Mouse (Mus musculus) forebrain, embryonic 11.5 days (tissue): ENCODE results near the gene Speer4b. TPM values are rescaled to one million over a fixed set of nuclear protein-coding genes. Genes with fewer than 3 reads are reported as not detected.

Source experiments
- ATAC-seq: fragments of 200-750 bp; cut with Nextera tagmentation; replicated peaks from 2 replicates; pipeline ENCODE4 v1.8.0; 2017; ENCODE audit warnings: moderate TSS enrichment; ENCODE audit not compliant: low FRiP score
- DNase-seq: peaks from one replicate; pipeline ENCODE4 v3.0.0-alpha.2; 2017; ENCODE audit warnings: low spot score
- H3K27ac ChIP-seq: fragments of 300-500 bp; sonication (generic); 2 replicates; pipeline ENCODE4 v1.5.1; 2014; ENCODE audit warnings: low read depth, low read length
- H3K27me3 ChIP-seq: fragments of 300-500 bp; sonication (generic); 2 replicates; pipeline ENCODE4 v1.6.1; 2014; ENCODE audit warnings: mild to moderate bottlenecking, low read length, mixed read lengths; ENCODE audit not compliant: control insufficient read depth, insufficient read depth
- H3K36me3 ChIP-seq: fragments of 300-500 bp; sonication (generic); 2 replicates; pipeline ENCODE4 v1.6.1; 2014; ENCODE audit warnings: mild to moderate bottlenecking, low read length, moderate library complexity, mixed read lengths; ENCODE audit not compliant: control insufficient read depth, insufficient read depth
- H3K4me1 ChIP-seq: fragments of 300-500 bp; sonication (generic); replicated peaks from 2 replicates; pipeline ENCODE4 v1.6.1; 2014; ENCODE audit warnings: low read length, mixed read lengths; ENCODE audit not compliant: control insufficient read depth, insufficient read depth
- H3K4me2 ChIP-seq: fragments of 300-500 bp; sonication (generic); 2 replicates; pipeline ENCODE4 v1.6.1; 2014; ENCODE audit warnings: low read depth, mild to moderate bottlenecking, low read length, moderate library complexity, mixed read lengths; ENCODE audit not compliant: severe bottlenecking
- H3K4me3 ChIP-seq: fragments of 300-500 bp; sonication (generic); 2 replicates; pipeline ENCODE4 v1.5.1; 2014; ENCODE audit warnings: low read depth, low read length
- H3K9ac ChIP-seq: fragments of 300-500 bp; sonication (generic); 2 replicates; pipeline ENCODE4 v1.6.1; 2014; ENCODE audit warnings: low read length
- H3K9me3 ChIP-seq: fragments of 300-500 bp; sonication (generic); 2 replicates; pipeline ENCODE4 v1.6.1; 2016; ENCODE audit warnings: low read length, mixed read lengths; ENCODE audit not compliant: control insufficient read depth
- WGBS: fragments of 180-500 bp; shearing (Covaris S2); extraction: QIAGEN DNeasy Blood & Tissue Kit; methylation state at CpG from one replicate; pipeline ENCODE4 v1.1.7; 2014; 5-methylcytosine and 5-hydroxymethylcytosine counted together
- polyA plus RNA-seq: library from polyadenylated mRNA; unstranded; fragments of >200 nt; fragmentation: Nextera tagmentation; extraction: Ambion mirVana; gene quantifications from 2 replicates; pipeline ENCODE4 v1.2.1, GENCODE M21; 2014

The Speer4b gene
- polyA plus RNA-seq, 1 experiment from 2014 or later = 0.19 TPM

GRCm38 (mm10) chr5:27457686-27458085 lies 43.6 kb downstream of the Speer4b start:
- Histone ChIP-seq H3K4me3 (no peak overlapping the region), H3K27me3 (no peaks in the 10 kb centered on the region), H3K27ac (no peak overlapping the region), H3K9ac (no peak overlapping the region), H3K4me1 (no peaks in the 10 kb centered on the region), H3K9me3 (no peaks in the 10 kb centered on the region), H3K4me2 (no peak overlapping the region), H3K36me3 (no peaks in the 10 kb centered on the region)
- no peak for DNase-seq
- no peak for ATAC-seq
- 78% methylated on average over 1 of the region's 1 CpGs for WGBS

- no peak for DNase-seq
- no peak for ATAC-seq
- Histone ChIP-seq H3K9ac (no peak overlapping the region), H3K9me3 (no peaks in the 10 kb centered on the region), H3K4me3 (no peak overlapping the region), H3K27ac (no peak overlapping the region), H3K4me1 (no peaks in the 10 kb centered on the region), H3K27me3 (no peaks in the 10 kb centered on the region), H3K4me2 (no peak overlapping the region), H3K36me3 (no peaks in the 10 kb centered on the region)
- 93% methylated on average over 1 of the region's 1 CpGs for WGBS
These were observed 44.3 kb downstream of the Speer4b start for GRCm38 (mm10) chr5:27456981-27457380.

GRCm38 (mm10) chr5:27454386-27454785 lies 46.9 kb downstream of the Speer4b start:
- ATAC-seq = no peak
- Histone ChIP-seq H3K9ac (no peak overlapping the region), H3K4me3 (no peak overlapping the region), H3K27me3 (no peaks in the 10 kb centered on the region), H3K4me2 (no peak overlapping the region), H3K36me3 (no peaks in the 10 kb centered on the region), H3K4me1 (no peaks in the 10 kb centered on the region), H3K27ac (no peak overlapping the region), H3K9me3 (no peaks in the 10 kb centered on the region)
- DNase-seq = no peak
- 92% methylated on average over 3 of the region's 3 CpGs for WGBS

GRCm38 (mm10) chr5:27453201-27453845 lies 47.9 kb downstream of the Speer4b start:
- Histone ChIP-seq H3K4me1 (no peaks in the 10 kb centered on the region), H3K9me3 (no peaks in the 10 kb centered on the region), H3K4me3 (no peak overlapping the region), H3K36me3 (no peaks in the 10 kb centered on the region), H3K9ac (no peak overlapping the region), H3K27ac (no peak overlapping the region), H3K4me2 (no peak overlapping the region), H3K27me3 (no peaks in the 10 kb centered on the region)
- WGBS = 40% methylated on average over 3 of the region's 3 CpGs
- no peak for ATAC-seq
- DNase-seq = no peak
